Mouse (Mus musculus) neural tube, embryonic 15.5 days (tissue): ENCODE measurements at regions not wholly inside any gene's neighbourhood (a gene's known extent, or its start where the extent isn't known, plus 50 kb on each side); places are given as distances from the start of the nearest gene placed in this dataset.

Source experiments
- ATAC-seq: fragments of 200-750 bp; cut with Nextera tagmentation; 2 replicates; pipeline ENCODE4 v1.8.0; 2017; ENCODE audit warnings: mild to moderate bottlenecking, moderate TSS enrichment, moderate library complexity; ENCODE audit not compliant: low FRiP score
- H3K27ac ChIP-seq: fragments of 300-500 bp; sonication (generic); replicated peaks from 2 replicates; pipeline ENCODE4 v1.5.1; 2015; ENCODE audit warnings: mild to moderate bottlenecking, inconsistent platforms
- H3K27me3 ChIP-seq: fragments of 300-500 bp; sonication (generic); replicated peaks from 2 replicates; pipeline ENCODE4 v1.6.1; 2015; ENCODE audit warnings: inconsistent platforms
- H3K36me3 ChIP-seq: fragments of 300-500 bp; sonication (generic); 2 replicates; pipeline ENCODE4 v1.6.1; 2015; ENCODE audit warnings: inconsistent platforms
- H3K4me1 ChIP-seq: fragments of 300-500 bp; sonication (generic); 2 replicates; pipeline ENCODE4 v1.6.1; 2015; ENCODE audit warnings: inconsistent platforms
- H3K4me2 ChIP-seq: fragments of 300-500 bp; sonication (generic); 2 replicates; pipeline ENCODE4 v1.6.1; 2015; ENCODE audit warnings: inconsistent platforms, mild to moderate bottlenecking, moderate library complexity
- H3K4me3 ChIP-seq: fragments of 300-500 bp; sonication (generic); replicated peaks from 2 replicates; pipeline ENCODE4 v1.5.1; 2015; ENCODE audit warnings: mild to moderate bottlenecking, inconsistent platforms
- H3K9ac ChIP-seq: fragments of 300-500 bp; sonication (generic); replicated peaks from 2 replicates; pipeline ENCODE4 v1.6.1; 2015; ENCODE audit warnings: mild to moderate bottlenecking, inconsistent platforms
- H3K9me3 ChIP-seq: fragments of 300-500 bp; sonication (generic); replicated peaks from 2 replicates; pipeline ENCODE4 v1.6.1; 2016; ENCODE audit warnings: inconsistent platforms
- WGBS: fragments of 180-500 bp; shearing (Covaris S2); methylation state at CpG from one replicate; pipeline ENCODE4 v1.1.7; 2015; ENCODE audit warnings: mixed read lengths; 5-methylcytosine and 5-hydroxymethylcytosine counted together

DNA sequence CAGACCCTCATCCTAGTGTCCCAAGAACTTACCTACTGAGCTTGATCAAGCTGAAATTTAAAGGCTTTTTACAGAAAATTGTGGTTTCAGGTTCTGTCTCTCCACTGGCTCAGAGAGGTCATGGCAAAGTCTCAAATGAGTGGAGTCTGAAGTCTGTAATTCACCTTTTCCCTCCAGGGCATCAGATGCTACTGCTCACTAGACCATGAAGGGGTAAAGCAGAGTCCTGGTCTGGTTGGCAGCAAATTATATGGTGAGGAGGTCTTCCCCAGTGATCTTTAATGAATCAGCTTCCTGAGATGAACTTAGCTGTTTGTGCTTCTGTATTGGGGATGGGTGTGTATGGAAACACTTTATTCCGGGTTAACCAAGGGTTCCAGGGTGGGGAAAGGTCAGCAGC, 63.3 kb upstream of the Adarb2 start:
- ATAC-seq, result no peak
- WGBS, result 91% methylated on average over 1 of the region's 1 CpGs
- no peaks in the 10 kb centered on the region for H3K27me3 ChIP-seq
- no peaks in the 10 kb centered on the region for H3K9me3 ChIP-seq
- no peaks in the 10 kb centered on the region for H3K4me1 ChIP-seq
- H3K9ac ChIP-seq, result no peak overlapping the region
- H3K4me2 ChIP-seq, result no peak overlapping the region
- H3K4me3 ChIP-seq, result no peak overlapping the region
- no peak overlapping the region for H3K27ac ChIP-seq
- H3K36me3 ChIP-seq, result no peaks in the 10 kb centered on the region

GRCm38 (mm10) chr13:8152168-8152567, 50.5 kb upstream of the Adarb2 start:
- ATAC-seq, result no peak
- Histone ChIP-seq H3K4me3 (no peak overlapping the region), H3K4me1 (no peaks in the 10 kb centered on the region), H3K9ac (no peak overlapping the region), H3K27me3 (no peaks in the 10 kb centered on the region), H3K9me3 (no peaks in the 10 kb centered on the region), H3K36me3 (no peaks in the 10 kb centered on the region), H3K27ac (no peak overlapping the region), H3K4me2 (no peak overlapping the region)
- WGBS, result 73% methylated on average over 5 of the region's 5 CpGs
